Mouse (Mus musculus): ENCODE data around the gene Acacb. TPM values are rescaled to one million over a fixed set of nuclear protein-coding genes. Genes with fewer than 3 reads are reported as not detected.
A peak's percentile ranks its signal among the peaks of the same experiment; 100 is the strongest.

Acacb gene
- polyA plus RNA-seq, 1 experiment from 2014 or later, result 2.3 TPM

DNA sequence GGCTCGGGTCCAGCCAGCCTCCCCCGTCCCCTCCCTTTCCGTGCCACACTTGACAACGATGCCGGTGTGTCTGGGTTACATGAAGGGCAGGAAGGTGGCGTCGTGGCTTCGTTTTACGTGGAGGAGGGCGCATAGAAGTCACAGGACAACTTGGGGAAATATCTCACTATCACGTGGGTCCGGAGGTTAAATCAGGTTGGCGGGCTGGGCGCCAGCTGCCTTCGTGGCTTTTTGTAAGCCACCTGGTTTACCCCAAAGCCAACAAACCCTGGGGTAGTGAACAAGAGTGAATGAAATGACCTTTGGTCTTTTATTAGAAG, 14.9 kb upstream of the Acacb start:
- ATAC-seq (ENCODE audit: low read depth), result no peak
- peak overlapping the region; percentile 31; the same call in 1 of the 2 replicates for H3K27ac ChIP-seq (ENCODE audit: low read length)
- peak overlapping the region; percentile 82 for H3K4me3 ChIP-seq (ENCODE audit: low read length)
- H3K4me1 ChIP-seq (replicated peaks; ENCODE audit: control insufficient read depth, insufficient read depth, low read length), result peaks cover 20% of the 10 kb centered on the region
- WGBS, result under 1% methylated on average over 15 of the region's 15 CpGs
- no peaks in the 10 kb centered on the region for H3K9me3 ChIP-seq (ENCODE audit: control insufficient read depth, low read length)
- H3K36me3 ChIP-seq (ENCODE audit: control insufficient read depth, insufficient read depth, low read length), result no peaks in the 10 kb centered on the region
- peak overlapping the region; percentile 64 for H3K9ac ChIP-seq (ENCODE audit: low read length)
- peak overlapping the region; percentile 99 for H3K4me2 ChIP-seq (ENCODE audit: low read depth, low read length)
- no peaks in the 10 kb centered on the region for H3K27me3 ChIP-seq (ENCODE audit: control insufficient read depth, insufficient read depth, low read depth, low read length)

DNA sequence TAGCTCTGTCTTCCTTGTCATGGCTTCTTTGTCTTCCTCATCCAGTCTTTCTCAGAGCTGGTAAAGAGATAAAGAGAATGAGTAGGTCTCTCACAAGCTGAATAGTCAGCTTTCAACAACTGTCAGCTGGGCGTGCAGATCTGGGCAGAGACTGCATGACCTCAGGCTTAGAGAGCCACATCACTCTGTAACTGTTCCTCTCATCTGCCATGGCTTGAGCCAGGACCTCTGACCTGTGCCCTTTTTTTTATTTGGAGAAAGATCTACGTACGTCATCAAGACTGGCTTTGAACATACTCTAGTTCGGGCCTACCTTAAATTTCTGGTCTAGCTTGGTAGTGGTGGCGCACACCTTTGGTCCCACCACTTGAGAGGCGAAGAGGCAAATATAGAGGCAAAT, 13.5 kb upstream of the Acacb start:
- no peak overlapping the region for H3K4me3 ChIP-seq (ENCODE audit: low read length)
- H3K9me3 ChIP-seq (ENCODE audit: control insufficient read depth, low read length), result no peaks in the 10 kb centered on the region
- H3K27ac ChIP-seq (ENCODE audit: low read length), result no peak overlapping the region
- H3K27me3 ChIP-seq (ENCODE audit: control insufficient read depth, insufficient read depth, low read depth, low read length), result no peaks in the 10 kb centered on the region
- no peaks in the 10 kb centered on the region for H3K36me3 ChIP-seq (ENCODE audit: control insufficient read depth, insufficient read depth, low read length)
- no peak overlapping the region for H3K4me2 ChIP-seq (ENCODE audit: low read depth, low read length)
- peaks cover 23% of the 10 kb centered on the region for H3K4me1 ChIP-seq (replicated peaks; ENCODE audit: control insufficient read depth, insufficient read depth, low read length)
- no peak overlapping the region for H3K9ac ChIP-seq (ENCODE audit: low read length)
- ATAC-seq (ENCODE audit: low read depth), result no peak
- WGBS, result 82% methylated on average over 6 of the region's 6 CpGs

- Histone ChIP-seq H3K4me2 (ENCODE audit: low read depth, low read length) (no peak overlapping the region), H3K9me3 (ENCODE audit: control insufficient read depth, low read length) (no peaks in the 10 kb centered on the region), H3K36me3 (ENCODE audit: control insufficient read depth, insufficient read depth, low read length) (no peaks in the 10 kb centered on the region), H3K4me3 (ENCODE audit: low read length) (no peak overlapping the region), H3K9ac (ENCODE audit: low read length) (no peak overlapping the region), H3K27ac (ENCODE audit: low read length) (no peak overlapping the region), H3K27me3 (ENCODE audit: control insufficient read depth, insufficient read depth, low read depth, low read length) (no peaks in the 10 kb centered on the region), H3K4me1 (replicated peaks; ENCODE audit: control insufficient read depth, insufficient read depth, low read length) (peaks cover 35% of the 10 kb centered on the region)
- ATAC-seq (ENCODE audit: low read depth), result no peak
- 38% methylated on average over 6 of the region's 6 CpGs for WGBS
Observed at GRCm38 (mm10) chr5:114134091-114134534, 12.2 kb upstream of the Acacb start.

DNA sequence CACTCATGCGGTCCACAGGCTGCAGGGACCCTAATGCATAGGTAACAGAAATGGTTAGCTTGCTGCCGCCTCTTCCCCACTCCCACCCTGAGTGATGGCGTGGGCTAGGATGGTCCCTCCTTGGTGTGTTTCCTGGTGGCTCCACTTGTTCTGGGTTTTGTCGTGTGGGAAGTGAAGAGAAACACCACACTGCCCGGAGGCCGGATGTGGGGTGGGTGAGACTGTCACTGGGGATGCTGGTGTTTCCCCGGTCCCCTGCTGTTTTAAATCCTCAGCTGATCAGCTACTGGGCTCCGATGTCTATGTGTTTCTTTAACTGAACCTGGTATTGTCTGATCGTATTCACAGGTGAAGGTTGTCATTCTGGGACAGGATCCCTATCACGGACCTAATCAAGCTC, 10.8 kb upstream of the Acacb start:
- Histone ChIP-seq H3K9ac (ENCODE audit: low read length) (no peak overlapping the region), H3K4me2 (ENCODE audit: low read depth, low read length) (no peak overlapping the region), H3K27ac (ENCODE audit: low read length) (no peak overlapping the region), H3K4me1 (replicated peaks; ENCODE audit: control insufficient read depth, insufficient read depth, low read length) (peaks cover 38% of the 10 kb centered on the region), H3K36me3 (ENCODE audit: control insufficient read depth, insufficient read depth, low read length) (0 out of 2 replicates have a peak, but pooled peaks cover 2% of the 10 kb centered on the region), H3K4me3 (ENCODE audit: low read length) (no peak overlapping the region), H3K9me3 (ENCODE audit: control insufficient read depth, low read length) (no peaks in the 10 kb centered on the region), H3K27me3 (ENCODE audit: control insufficient read depth, insufficient read depth, low read depth, low read length) (no peaks in the 10 kb centered on the region)
- WGBS, result 81% methylated on average over 10 of the region's 10 CpGs
- ATAC-seq (ENCODE audit: low read depth), result no peak

GRCm38 (mm10) chr5:114137481-114138276, 8.7 kb upstream of the Acacb start:
- Histone ChIP-seq H3K27ac (ENCODE audit: low read length) (peak overlapping the region; percentile 83), H3K4me1 (replicated peaks; ENCODE audit: control insufficient read depth, insufficient read depth, low read length) (peaks cover 29% of the 10 kb centered on the region), H3K27me3 (ENCODE audit: control insufficient read depth, insufficient read depth, low read depth, low read length) (no peaks in the 10 kb centered on the region), H3K4me2 (ENCODE audit: low read depth, low read length) (no peak overlapping the region), H3K9me3 (ENCODE audit: control insufficient read depth, low read length) (no peaks in the 10 kb centered on the region), H3K9ac (ENCODE audit: low read length) (peak overlapping the region; percentile 15; the same call in 1 of the 2 replicates), H3K36me3 (ENCODE audit: control insufficient read depth, insufficient read depth, low read length) (0 out of 2 replicates have a peak, but pooled peaks cover 2% of the 10 kb centered on the region), H3K4me3 (ENCODE audit: low read length) (no peak overlapping the region)
- no peak; the same call in 1 of the 2 replicates for ATAC-seq (ENCODE audit: low read depth)
- 67% methylated on average over 15 of the region's 15 CpGs for WGBS

- no peak overlapping the region for H3K4me3 ChIP-seq (ENCODE audit: low read length)
- no peaks in the 10 kb centered on the region for H3K27me3 ChIP-seq (ENCODE audit: control insufficient read depth, insufficient read depth, low read depth, low read length)
- WGBS, result 46% methylated on average over 21 of the region's 21 CpGs
- no peak overlapping the region for H3K9ac ChIP-seq (ENCODE audit: low read length)
- ATAC-seq (ENCODE audit: low read depth), result peak; percentile 59
- peaks cover 29% of the 10 kb centered on the region for H3K4me1 ChIP-seq (replicated peaks; ENCODE audit: control insufficient read depth, insufficient read depth, low read length)
- H3K36me3 ChIP-seq (ENCODE audit: control insufficient read depth, insufficient read depth, low read length), result 0 out of 2 replicates have a peak, but pooled peaks cover 2% of the 10 kb centered on the region
- peak overlapping the region; percentile 12 for H3K4me2 ChIP-seq (ENCODE audit: low read depth, low read length)
- H3K9me3 ChIP-seq (ENCODE audit: control insufficient read depth, low read length), result no peaks in the 10 kb centered on the region
- H3K27ac ChIP-seq (ENCODE audit: low read length), result peak overlapping the region; percentile 83
Observed at GRCm38 (mm10) chr5:114138277-114139164, 7.8 kb upstream of the Acacb start.

DNA sequence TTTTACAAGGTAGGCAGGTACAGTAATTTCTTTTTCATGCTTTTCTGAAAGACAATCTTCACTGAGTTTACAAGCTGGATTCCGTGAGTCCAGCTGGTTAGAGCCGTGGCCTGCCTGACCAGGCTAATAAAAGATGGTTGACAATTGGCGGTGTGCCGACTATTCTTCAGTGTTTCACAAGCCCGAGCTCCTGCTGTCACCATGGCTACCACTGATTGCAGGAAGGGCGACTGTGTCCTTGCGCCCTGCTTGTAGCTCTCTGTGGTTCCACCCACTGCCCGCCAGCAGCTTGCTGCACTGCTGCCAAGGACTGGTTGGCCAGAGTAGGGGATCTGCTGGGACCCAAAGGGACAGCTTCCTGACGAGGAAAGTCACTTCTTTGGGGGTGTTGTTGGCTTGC, 7.2 kb upstream of the Acacb start:
- H3K36me3 ChIP-seq (ENCODE audit: control insufficient read depth, insufficient read depth, low read length), result 0 out of 2 replicates have a peak, but pooled peaks cover 2% of the 10 kb centered on the region
- no peaks in the 10 kb centered on the region for H3K27me3 ChIP-seq (ENCODE audit: control insufficient read depth, insufficient read depth, low read depth, low read length)
- peak overlapping the region; percentile 12 for H3K4me2 ChIP-seq (ENCODE audit: low read depth, low read length)
- H3K4me1 ChIP-seq (replicated peaks; ENCODE audit: control insufficient read depth, insufficient read depth, low read length), result peaks cover 25% of the 10 kb centered on the region
- H3K9ac ChIP-seq (ENCODE audit: low read length), result no peak overlapping the region
- WGBS, result 15% methylated on average over 9 of the region's 9 CpGs
- no peaks in the 10 kb centered on the region for H3K9me3 ChIP-seq (ENCODE audit: control insufficient read depth, low read length)
- peak; percentile 89 for ATAC-seq (ENCODE audit: low read depth)
- peak overlapping the region; percentile 83 for H3K27ac ChIP-seq (ENCODE audit: low read length)
- H3K4me3 ChIP-seq (ENCODE audit: low read length), result no peak overlapping the region

DNA sequence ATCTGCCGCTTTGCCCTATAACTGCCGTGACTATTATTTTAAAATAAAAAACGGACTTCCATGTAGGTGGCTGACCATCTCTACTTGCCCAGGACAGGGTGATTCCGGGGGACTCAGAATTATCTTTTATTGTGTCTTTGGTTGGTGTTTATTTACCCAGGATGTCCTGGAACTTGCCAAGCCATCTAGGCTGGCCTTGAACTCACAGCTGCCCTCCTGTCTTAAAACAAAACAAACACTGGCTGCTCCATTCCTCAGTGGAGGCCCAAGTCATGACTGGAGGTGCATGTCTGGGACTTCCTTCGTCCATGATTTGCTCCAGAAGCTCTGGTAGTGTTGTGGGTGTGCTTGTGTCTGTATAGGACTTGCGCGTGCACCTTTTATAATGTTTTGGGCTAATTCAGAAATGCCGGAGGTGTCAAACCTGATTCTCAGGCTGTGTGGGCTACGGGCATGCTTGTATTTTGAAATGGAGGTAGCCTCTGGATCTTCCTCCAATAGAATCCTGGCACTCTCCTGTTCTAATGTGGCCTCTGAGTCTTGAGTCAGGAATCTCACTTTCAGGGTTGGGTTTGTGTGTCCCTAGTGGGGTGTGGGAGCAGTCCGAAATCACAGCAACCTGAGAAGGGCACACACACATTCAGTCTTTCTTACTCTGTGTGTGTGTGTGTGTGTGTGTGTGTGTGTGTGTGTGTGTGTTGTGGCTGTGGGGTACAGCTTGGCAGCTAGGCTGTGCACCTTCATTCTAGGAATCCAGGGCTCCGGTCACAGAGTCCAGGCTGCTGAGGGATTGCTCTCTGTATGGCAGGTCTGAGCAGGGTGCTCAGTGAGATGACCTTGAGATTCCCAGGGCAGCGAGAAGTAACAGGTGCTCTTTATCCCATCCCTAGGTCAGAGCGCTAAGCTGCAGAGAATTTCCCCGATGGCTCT, 973 bp downstream of the Acacb start:
- H3K9ac ChIP-seq (ENCODE audit: low read length), result no peak overlapping the region
- no peak overlapping the region for H3K4me3 ChIP-seq (ENCODE audit: low read length)
- H3K4me2 ChIP-seq (ENCODE audit: low read depth, low read length), result no peak overlapping the region
- H3K9me3 ChIP-seq (ENCODE audit: control insufficient read depth, low read length), result no peaks in the 10 kb centered on the region
- H3K27me3 ChIP-seq (ENCODE audit: control insufficient read depth, insufficient read depth, low read depth, low read length), result no peaks in the 10 kb centered on the region
- H3K4me1 ChIP-seq (replicated peaks; ENCODE audit: control insufficient read depth, insufficient read depth, low read length), result no peaks in the 10 kb centered on the region; the same call in 1 of the 2 replicates
- 68% methylated on average over 14 of the region's 14 CpGs for WGBS
- no peaks in the 10 kb centered on the region for H3K36me3 ChIP-seq (ENCODE audit: control insufficient read depth, insufficient read depth, low read length)
- ATAC-seq (ENCODE audit: low read depth), result no peak
- H3K27ac ChIP-seq (ENCODE audit: low read length), result no peak overlapping the region

Data from lung, embryonic 16.5 days (tissue).